Mouse (Mus musculus) T-cell, adult 2 months (primary cell): ENCODE results near the gene Ddx18.

ENCODE experiments used
- DNase-seq: peaks from one replicate; pipeline ENCODE4 v3.0.0; 2022; ENCODE audit warnings: low spot score

Ddx18 gene

GRCm38 (mm10) chr1:121527061-121527460 is 40.7 kb downstream of the Ddx18 start:
- DNase-seq, result no peak

GRCm38 (mm10) chr1:121518609-121519008 is 49.2 kb downstream of the Ddx18 start:
- DNase-seq, result no peak

GRCm38 (mm10) chr1:121511966-121512365 is 55.8 kb downstream of the Ddx18 start:
- no peak for DNase-seq

- DNase-seq, result no peak
Observed at GRCm38 (mm10) chr1:121511186-121511585, 56.6 kb downstream of the Ddx18 start.

- no peak for DNase-seq
Observed at GRCm38 (mm10) chr1:121510420-121511140, 57.2 kb downstream of the Ddx18 start.

- no peak for DNase-seq
Observed at GRCm38 (mm10) chr1:121508729-121509128, 59.1 kb downstream of the Ddx18 start.
